Mouse (Mus musculus): ENCODE measurements around the gene Slc38a1. TPM values are rescaled to one million over a fixed set of nuclear protein-coding genes. Genes with fewer than 3 reads are reported as not detected.

The Slc38a1 gene
- total and polyA plus RNA-seq, 3 experiments = 0.03 TPM; not detected in 2

GRCm38 (mm10) chr15:96551569-96552380, 90.9 kb downstream of the Slc38a1 start:
- DNase-seq (ENCODE audit: low read depth, low spot score) = peak; percentile 82
- Histone ChIP-seq H3K4me3 (ENCODE audit: control insufficient read depth in 1 of 2, insufficient read depth in 1 of 2, low read depth in 2 of 2, low read length in 2 of 2) (no peak overlapping the region), H3K9me3 (replicated peaks; ENCODE audit: insufficient read depth, low read length) (no peaks in the 10 kb centered on the region), H3K27ac (ENCODE audit: control insufficient read depth, low read depth, low read length) (no peak overlapping the region), H3K9ac (ENCODE audit: control insufficient read depth, low read depth, low read length, poor library complexity, severe bottlenecking) (no peak overlapping the region), H3K27me3 (ENCODE audit: control insufficient read depth in 1 of 2, insufficient read depth in 2 of 2, low read length in 2 of 2) (no peaks in the 10 kb centered on the region), H3K4me1 (ENCODE audit: control insufficient read depth in 1 of 2, insufficient read depth in 2 of 2, low read length in 2 of 2) (no peaks in the 10 kb centered on the region), H3K36me3 (ENCODE audit: control insufficient read depth in 1 of 2, insufficient read depth in 2 of 2, low read length in 2 of 2) (no peaks in the 10 kb centered on the region), H3K79me2 (ENCODE audit: control insufficient read depth, insufficient read depth, low read length, poor library complexity) (no peaks in the 10 kb centered on the region)
- TF ChIP-seq GABPA (IDR thresholded peaks at IDR 0.05; ENCODE audit: low read depth, low read length) (no peak), ZC3H11A (IDR thresholded peaks at IDR 0.05; ENCODE audit: low read depth, low read length) (peak; percentile 97), CTCF (IDR thresholded peaks at IDR 0.05 in 2 of 3, conservative IDR thresholded peaks at IDR 0.05 in 1 of 3; ENCODE audit: control insufficient read depth in 1 of 3, insufficient read depth in 1 of 3, low read depth in 2 of 3, low read length in 3 of 3, poor library complexity in 1 of 3, severe bottlenecking in 1 of 3) (peak; percentile 70 to 99 (median 99)), RAD21 (IDR thresholded peaks at IDR 0.05; ENCODE audit: low read depth, low read length) (peak; percentile 100), USF1 (IDR thresholded peaks at IDR 0.05; ENCODE audit: low read depth, low read length) (no peak), SMC3 (IDR thresholded peaks at IDR 0.05; ENCODE audit: low read depth, low read length) (peak; percentile 99)

GRCm38 (mm10) chr15:96551107-96551506, 91.6 kb downstream of the Slc38a1 start:
- no peaks in the 10 kb centered on the region for H3K36me3 ChIP-seq (ENCODE audit: control insufficient read depth in 1 of 2, insufficient read depth in 2 of 2, low read length in 2 of 2)
- no peaks in the 10 kb centered on the region for H3K27me3 ChIP-seq (ENCODE audit: control insufficient read depth in 1 of 2, insufficient read depth in 2 of 2, low read length in 2 of 2)
- H3K9me3 ChIP-seq (replicated peaks; ENCODE audit: insufficient read depth, low read length) = no peaks in the 10 kb centered on the region
- no peaks in the 10 kb centered on the region for H3K79me2 ChIP-seq (ENCODE audit: control insufficient read depth, insufficient read depth, low read length, poor library complexity)
- no peak overlapping the region for H3K9ac ChIP-seq (ENCODE audit: control insufficient read depth, low read depth, low read length, poor library complexity, severe bottlenecking)
- TF ChIP-seq ZMIZ1 (IDR thresholded peaks at IDR 0.05; ENCODE audit: low read depth, low read length) = no peak
- no peak for TF ChIP-seq KAT2A (conservative IDR thresholded peaks at IDR 0.05; ENCODE audit: low read depth, low read length)
- TF ChIP-seq TBP (IDR thresholded peaks at IDR 0.05; ENCODE audit: low read depth, low read length) = no peak
- no peak for TF ChIP-seq GATA1 (IDR thresholded peaks at IDR 0.05; ENCODE audit: low read depth, low read length)
- no peak for TF ChIP-seq NRF1 (IDR thresholded peaks at IDR 0.05; ENCODE audit: insufficient read depth, low read depth, low read length, poor library complexity, severe bottlenecking)
- no peak for TF ChIP-seq MEF2A (IDR thresholded peaks at IDR 0.05; ENCODE audit: extremely low read depth, insufficient replicate concordance, low read depth, low read length, poor library complexity, severe bottlenecking)
- TF ChIP-seq SMC3 (IDR thresholded peaks at IDR 0.05; ENCODE audit: low read depth, low read length) = no peak
- TF ChIP-seq NELFE (IDR thresholded peaks at IDR 0.05; ENCODE audit: low read depth, low read length) = no peak
- no peak for TF ChIP-seq RCOR1 (IDR thresholded peaks at IDR 0.05; ENCODE audit: low read depth, low read length)
- no peak for TF ChIP-seq USF2 (IDR thresholded peaks at IDR 0.05; ENCODE audit: borderline replicate concordance in 1 of 2, insufficient read depth in 1 of 2, low read depth in 1 of 2, low read length in 2 of 2)
- TF ChIP-seq EP300 (IDR thresholded peaks at IDR 0.05; ENCODE audit: low read depth in 1 of 2, low read length in 2 of 2) = no peak
- TF ChIP-seq UBTF (IDR thresholded peaks at IDR 0.05; ENCODE audit: borderline replicate concordance, insufficient read depth, low read depth, low read length) = no peak
- no peak for TF ChIP-seq RAD21 (IDR thresholded peaks at IDR 0.05; ENCODE audit: low read depth, low read length)
- TF ChIP-seq CHD1 (IDR thresholded peaks at IDR 0.05; ENCODE audit: low read depth, low read length) = no peak
- no peak for TF ChIP-seq CHD2 (IDR thresholded peaks at IDR 0.05; ENCODE audit: low read length)
- TF ChIP-seq CTCF (IDR thresholded peaks at IDR 0.05 in 2 of 3, conservative IDR thresholded peaks at IDR 0.05 in 1 of 3; ENCODE audit: control insufficient read depth in 1 of 3, insufficient read depth in 1 of 3, low read depth in 2 of 3, low read length in 3 of 3, poor library complexity in 1 of 3, severe bottlenecking in 1 of 3) = no peak
- H3K27ac ChIP-seq (ENCODE audit: control insufficient read depth, low read depth, low read length) = no peak overlapping the region
- DNase-seq (ENCODE audit: low read depth, low spot score) = no peak
- no peak overlapping the region for H3K4me3 ChIP-seq (ENCODE audit: control insufficient read depth in 1 of 2, insufficient read depth in 1 of 2, low read depth in 2 of 2, low read length in 2 of 2)
- no peaks in the 10 kb centered on the region for H3K4me1 ChIP-seq (ENCODE audit: control insufficient read depth in 1 of 2, insufficient read depth in 2 of 2, low read length in 2 of 2)

Measured in MEL (cell line).